Mouse (Mus musculus) G1E (cell line): Measurements from ENCODE around the gene Parn. TPM values are rescaled to one million over a fixed set of nuclear protein-coding genes. Genes with fewer than 3 reads are reported as not detected.
A peak's percentile ranks its signal among the peaks of the same experiment; 100 is the strongest.

Experiments used
- ATAC-seq: 2 replicates; pipeline ENCODE4 v1.8.0; 2016; ENCODE audit warnings: mild to moderate bottlenecking; ENCODE audit not compliant: insufficient number of reproducible peaks, poor library complexity, low FRiP score, severe bottlenecking; ENCODE audit errors: extremely low read depth
- DNase-seq: peaks from one replicate; pipeline ENCODE4 v3.0.0; 2012; ENCODE audit warnings: low spot score
- H3K27me3 ChIP-seq: 2 replicates; pipeline ENCODE4 v1.6.1; 2012; ENCODE audit warnings: mild to moderate bottlenecking, low read length, inconsistent platforms; ENCODE audit not compliant: insufficient read depth
- H3K36me3 ChIP-seq: replicated peaks from 2 replicates; pipeline ENCODE3; 2012; ENCODE audit warnings: mild to moderate bottlenecking, inconsistent platforms
- H3K4me1 ChIP-seq: 2 replicates; pipeline ENCODE4 v1.6.1; 2012; ENCODE audit warnings: low read depth, low read length, inconsistent platforms, mixed read lengths; ENCODE audit not compliant: insufficient read depth
- H3K4me3 ChIP-seq: 2 replicates; pipeline ENCODE4 v1.5.1; 2012; ENCODE audit warnings: low read depth, mild to moderate bottlenecking, inconsistent platforms, low read length, moderate library complexity, mixed read lengths
- H3K9me3 ChIP-seq: replicated peaks from 2 replicates; pipeline ENCODE4 v1.6.1; 2012; ENCODE audit warnings: inconsistent platforms
- CTCF ChIP-seq: IDR thresholded peaks from 2 replicates; pipeline ENCODE4 v1.5.1; 2012; ENCODE audit warnings: low read depth, low read length, inconsistent platforms, mixed read lengths
- GATA1 ChIP-seq: IDR thresholded peaks from 2 replicates; pipeline ENCODE4 v1.6.1; 2012; ENCODE audit warnings: borderline replicate concordance, low read length, inconsistent platforms, mixed read lengths
- GATA2 ChIP-seq: IDR thresholded peaks from 2 replicates; pipeline ENCODE4 v1.6.1; 2012; ENCODE audit warnings: low read depth, low read length, inconsistent platforms, borderline replicate concordance
- POLR2AphosphoS5 ChIP-seq: IDR thresholded peaks from 2 replicates; pipeline ENCODE4 v1.6.1; 2012; ENCODE audit warnings: low read depth, low read length, inconsistent platforms; ENCODE audit not compliant: insufficient replicate concordance
- TAL1 ChIP-seq: conservative IDR thresholded peaks from 2 replicates; pipeline ENCODE4 v1.6.1; 2012; ENCODE audit warnings: low read depth, low read length, inconsistent platforms, mixed read lengths
- polyA plus RNA-seq: library from polyadenylated mRNA; stranded (reverse); fragments of >175 nt; gene quantifications from 2 replicates; pipeline ENCODE4 v1.2.3, GENCODE M21; 2012
- total RNA-seq, 2 experiments: library from RNA; stranded (forward) in 1 of 2; stranded (reverse) in 1 of 2; fragments of 200-1000 nt in 1 of 2; fragments of >200 nt in 1 of 2; fragmentation: Nextera tagmentation in 1 of 2; gene quantifications; 2 replicates each; pipeline ENCODE4 v1.2.3; 2014 to 2017

The Parn gene
- total RNA-seq (2014; fragmentation: Nextera tagmentation): 40.1 and 54.1 TPM in 2 replicates
- total RNA-seq (2017): 53.7 and 54.7 TPM in 2 replicates
- polyA plus RNA-seq: 93.8 and 105 TPM in 2 replicates

DNA sequence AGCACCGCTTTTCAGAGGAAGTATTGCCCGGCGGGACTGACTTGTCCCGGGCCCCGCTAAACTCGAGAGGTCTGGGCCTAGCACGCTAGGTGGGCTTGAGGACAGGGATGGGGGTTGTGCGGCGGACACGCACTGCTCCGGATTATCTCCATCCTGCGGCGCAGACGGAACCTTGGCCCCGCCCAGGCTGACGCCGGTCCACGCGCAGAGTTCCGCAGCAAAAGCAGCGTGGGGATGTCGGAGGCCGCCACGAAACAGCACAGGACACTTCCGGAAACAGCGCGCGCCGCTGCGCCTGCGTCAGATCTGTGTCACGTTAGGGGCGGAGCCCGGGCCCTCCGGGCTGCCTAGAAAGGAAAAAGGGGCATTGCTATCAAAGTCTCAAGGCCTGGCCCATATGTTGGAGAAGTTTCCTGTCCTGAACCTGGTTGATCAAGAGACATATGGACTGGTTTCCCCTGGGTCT is at the start of gene Parn:
Gene Parn (minus strand): TSS at position 293 of the 466 bp plus-strand sequence.
- Histone ChIP-seq H3K9me3 (no peaks in the 10 kb centered on the region), H3K4me1 (peaks cover 56% of the 10 kb centered on the region), H3K36me3 (peaks cover 33% of the 10 kb centered on the region), H3K4me3 (peak within 1 kb of the TSS; percentile 81), H3K27me3 (no peaks in the 10 kb centered on the region)
- DNase-seq (peak; percentile 74), ATAC-seq (peak; percentile 69)
- no peak for TF ChIP-seq GATA1
- no peak for TF ChIP-seq TAL1
- no peak for TF ChIP-seq GATA2
- TF ChIP-seq CTCF: no peak
- no peak for TF ChIP-seq POLR2AphosphoS5

DNA sequence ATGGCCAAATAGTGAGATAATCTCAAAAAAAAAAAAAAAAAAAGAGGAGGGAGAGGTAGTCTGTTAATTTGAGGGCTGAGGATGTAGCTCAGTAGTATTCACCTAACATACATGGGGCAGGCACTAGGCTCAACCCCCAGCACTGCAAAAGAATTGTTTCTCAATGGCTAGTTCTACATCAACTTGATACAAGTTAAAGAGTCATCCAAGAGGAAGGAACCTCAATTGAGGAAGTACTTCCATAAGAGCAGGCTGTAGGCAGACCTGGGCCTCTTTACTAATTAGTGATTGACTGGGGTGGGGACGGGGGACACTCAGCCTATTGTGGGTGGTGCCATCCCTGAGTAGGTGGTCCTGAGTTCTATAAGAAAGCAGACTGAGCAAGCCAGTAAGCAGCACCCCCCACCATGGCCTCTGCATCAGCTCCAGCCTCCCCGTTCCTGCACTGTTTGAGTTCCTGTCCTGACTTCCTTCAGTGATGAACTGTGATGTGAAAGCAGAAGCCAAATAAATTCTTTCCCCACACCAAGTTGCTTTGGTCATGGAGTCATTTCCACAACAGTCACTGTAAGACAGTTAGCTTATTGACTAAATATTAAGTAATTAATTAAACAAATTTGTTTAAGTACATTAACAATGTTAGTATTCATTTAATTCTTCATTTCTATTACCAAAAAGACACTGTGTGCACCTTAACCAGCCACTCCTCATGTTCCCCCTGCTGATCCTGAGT is 49.0 kb upstream of the Parn start:
- H3K4me3 ChIP-seq: no peak overlapping the region
- DNase-seq: no peak
- peaks cover 2% of the 10 kb centered on the region; the same call in 1 of the 2 replicates for H3K4me1 ChIP-seq
- TF ChIP-seq GATA1 (no peak), GATA2 (no peak), TAL1 (no peak), POLR2AphosphoS5 (no peak), CTCF (no peak)
- H3K36me3 ChIP-seq: no peaks in the 10 kb centered on the region
- H3K9me3 ChIP-seq: no peaks in the 10 kb centered on the region
- H3K27me3 ChIP-seq: peaks cover 2% of the 10 kb centered on the region; the same call in 1 of the 2 replicates
- no peak for ATAC-seq

DNA sequence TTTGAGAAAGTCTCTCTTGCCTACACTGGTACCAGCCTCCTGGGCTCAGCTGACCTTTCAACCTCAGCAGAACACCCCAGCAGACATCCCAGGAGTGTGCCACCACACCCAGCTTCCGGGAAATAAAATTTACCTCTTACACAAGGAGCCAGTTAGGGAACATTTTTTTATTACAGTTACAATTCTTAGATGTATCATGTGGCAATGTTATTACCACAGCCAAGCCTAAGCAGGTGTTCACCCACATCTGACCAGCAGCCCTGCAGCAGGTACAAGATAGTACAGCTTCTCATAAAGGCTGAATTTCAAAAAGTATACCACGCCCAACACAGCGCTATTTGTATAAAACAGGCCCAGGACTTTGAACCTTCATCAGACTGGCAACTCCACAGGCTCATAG is 46.9 kb upstream of the Parn start:
- ATAC-seq (no peak), DNase-seq (no peak)
- Histone ChIP-seq H3K9me3 (no peaks in the 10 kb centered on the region), H3K27me3 (peaks cover 2% of the 10 kb centered on the region; the same call in 1 of the 2 replicates), H3K36me3 (no peaks in the 10 kb centered on the region), H3K4me1 (peaks cover 2% of the 10 kb centered on the region; the same call in 1 of the 2 replicates), H3K4me3 (no peak overlapping the region)
- TF ChIP-seq POLR2AphosphoS5 (no peak), CTCF (no peak), GATA1 (no peak), GATA2 (no peak), TAL1 (no peak)

DNA sequence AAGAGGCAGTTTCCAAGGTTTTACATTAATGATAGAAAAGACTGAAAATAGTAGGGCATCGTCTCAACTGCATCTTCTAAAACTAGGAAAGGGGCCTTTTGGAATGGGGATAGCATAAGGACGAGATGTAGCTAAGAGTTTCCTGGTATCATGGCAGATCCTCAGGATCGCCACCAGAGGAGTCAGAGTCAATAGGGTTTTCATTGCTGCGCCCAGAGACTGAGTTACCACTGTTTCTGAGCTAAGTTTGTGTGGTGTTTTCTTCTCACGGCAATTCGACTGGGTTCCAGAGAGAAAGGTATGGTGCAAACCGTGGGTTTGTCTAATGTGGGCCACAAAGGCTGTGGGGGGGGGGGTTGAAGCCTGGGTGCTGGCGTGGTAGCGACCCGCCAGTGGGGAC is 36.7 kb upstream of the Parn start:
- H3K4me1 ChIP-seq: no peaks in the 10 kb centered on the region
- H3K4me3 ChIP-seq: no peak overlapping the region
- DNase-seq (no peak), ATAC-seq (no peak)
- no peaks in the 10 kb centered on the region for H3K9me3 ChIP-seq
- H3K36me3 ChIP-seq: peaks cover 58% of the 10 kb centered on the region
- no peaks in the 10 kb centered on the region for H3K27me3 ChIP-seq
- TF ChIP-seq GATA2 (no peak), GATA1 (no peak), POLR2AphosphoS5 (no peak), TAL1 (no peak), CTCF (no peak)

DNA sequence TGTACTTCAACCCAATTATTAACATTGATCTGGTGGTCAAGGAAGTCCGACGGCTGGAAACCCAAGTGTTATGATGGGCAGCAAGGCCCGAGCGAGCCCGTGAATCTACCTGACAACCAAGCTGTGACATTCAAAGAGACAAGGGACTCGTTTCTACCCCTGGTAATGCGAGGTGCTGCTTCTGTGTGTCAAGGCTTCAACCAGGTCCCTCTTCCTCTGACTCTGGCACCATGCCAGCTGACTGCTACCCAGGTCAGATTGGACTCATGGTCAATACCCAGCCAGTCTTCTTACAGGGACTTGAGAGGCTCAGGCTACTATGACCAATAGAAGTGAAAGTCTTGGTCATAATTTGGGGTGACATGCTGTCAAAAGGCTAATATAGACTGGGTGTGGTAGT is 34.2 kb upstream of the Parn start:
- TF ChIP-seq TAL1: no peak
- TF ChIP-seq GATA1: no peak
- no peak for TF ChIP-seq CTCF
- TF ChIP-seq POLR2AphosphoS5: no peak
- TF ChIP-seq GATA2: no peak
- Histone ChIP-seq H3K4me3 (no peak overlapping the region), H3K36me3 (peaks cover 80% of the 10 kb centered on the region), H3K9me3 (no peaks in the 10 kb centered on the region), H3K27me3 (no peaks in the 10 kb centered on the region), H3K4me1 (no peaks in the 10 kb centered on the region)
- ATAC-seq: no peak
- DNase-seq: no peak

DNA sequence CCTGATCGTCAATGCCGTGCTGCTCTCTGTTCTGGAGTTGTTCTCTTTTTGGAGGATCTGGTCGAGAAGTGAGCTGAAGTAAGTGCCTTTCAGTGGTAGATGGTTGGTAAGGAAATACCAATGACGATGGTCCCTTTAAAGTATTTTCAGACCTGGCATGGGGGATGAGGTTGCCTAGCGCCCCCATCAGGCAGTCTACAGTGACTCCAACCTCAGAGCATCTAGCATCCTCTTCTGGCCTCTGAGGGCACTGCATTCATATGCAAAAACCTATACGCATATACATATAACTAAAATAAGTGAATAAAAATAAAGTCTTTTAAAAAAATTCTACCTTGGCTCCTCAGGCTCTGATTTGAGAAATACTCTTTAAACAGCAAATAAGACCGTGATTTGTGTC is 31.0 kb upstream of the Parn start:
- TF ChIP-seq GATA2 (no peak), CTCF (no peak), TAL1 (no peak), GATA1 (no peak), POLR2AphosphoS5 (no peak)
- H3K36me3 ChIP-seq: peaks cover 90% of the 10 kb centered on the region

More for the DNA sequence above, 31.0 kb upstream of the Parn start:
- DNase-seq: no peak
- ATAC-seq: no peak
- H3K9me3 ChIP-seq: no peaks in the 10 kb centered on the region
- no peaks in the 10 kb centered on the region for H3K4me1 ChIP-seq
- H3K4me3 ChIP-seq: no peak overlapping the region
- no peaks in the 10 kb centered on the region for H3K27me3 ChIP-seq
